Mouse (Mus musculus) heart, embryonic 11.5 days (tissue): ENCODE measurements at regions not wholly inside any gene's neighbourhood (a gene's known extent, or its start where the extent isn't known, plus 50 kb on each side); places are given as distances from the start of the nearest gene placed in this dataset.

Experiments used
- ATAC-seq: fragments of 200-750 bp; cut with Nextera tagmentation; replicated peaks from 2 replicates; pipeline ENCODE4 v1.8.0; 2017; ENCODE audit warnings: moderate library complexity; ENCODE audit not compliant: insufficient number of reproducible peaks, low FRiP score, low TSS enrichment
- H3K27ac ChIP-seq: fragments of 300-500 bp; sonication (generic); 2 replicates; pipeline ENCODE4 v1.5.1; 2014; ENCODE audit warnings: mild to moderate bottlenecking, low read depth, low read length
- H3K27me3 ChIP-seq: fragments of 300-500 bp; sonication (generic); 2 replicates; pipeline ENCODE4 v1.6.1; 2014; ENCODE audit warnings: mild to moderate bottlenecking, low read length, mixed read lengths; ENCODE audit not compliant: control insufficient read depth, insufficient read depth
- H3K36me3 ChIP-seq: fragments of 300-500 bp; sonication (generic); 2 replicates; pipeline ENCODE4 v1.6.1; 2014; ENCODE audit warnings: mild to moderate bottlenecking, low read length, moderate library complexity, mixed read lengths; ENCODE audit not compliant: control insufficient read depth, insufficient read depth
- H3K4me1 ChIP-seq: fragments of 300-500 bp; sonication (generic); 2 replicates; pipeline ENCODE4 v1.6.1; 2014; ENCODE audit warnings: low read length; ENCODE audit not compliant: control insufficient read depth, insufficient read depth
- H3K4me2 ChIP-seq: fragments of 300-500 bp; sonication (generic); 2 replicates; pipeline ENCODE4 v1.6.1; 2014; ENCODE audit warnings: mild to moderate bottlenecking, moderate library complexity
- H3K4me3 ChIP-seq: fragments of 300-500 bp; sonication (generic); 2 replicates; pipeline ENCODE4 v1.5.1; 2014; ENCODE audit warnings: low read depth, low read length
- H3K9ac ChIP-seq: fragments of 300-500 bp; sonication (generic); 2 replicates; pipeline ENCODE4 v1.6.1; 2014; ENCODE audit warnings: mild to moderate bottlenecking, low read depth, low read length, moderate library complexity
- H3K9me3 ChIP-seq: fragments of 300-500 bp; sonication (generic); replicated peaks from 2 replicates; pipeline ENCODE4 v1.6.1; 2016; ENCODE audit warnings: low read length; ENCODE audit not compliant: control insufficient read depth
- WGBS: fragments of 180-500 bp; shearing (Covaris S2); extraction: QIAGEN DNeasy Blood & Tissue Kit; methylation state at CpG from one replicate; pipeline ENCODE4 v1.1.7; 2014; ENCODE audit not compliant: insufficient replicate concordance; 5-methylcytosine and 5-hydroxymethylcytosine counted together

- H3K36me3 ChIP-seq, result no peaks in the 10 kb centered on the region
- H3K27me3 ChIP-seq, result peaks cover 11% of the 10 kb centered on the region; the same call in 1 of the 2 replicates
- H3K4me1 ChIP-seq, result no peaks in the 10 kb centered on the region; the same call in 1 of the 2 replicates
- ATAC-seq, result no peak
- no peak overlapping the region for H3K4me3 ChIP-seq
- no peak overlapping the region for H3K9ac ChIP-seq
- 41% methylated on average over 17 of the region's 17 CpGs for WGBS
- no peak overlapping the region for H3K4me2 ChIP-seq
- H3K27ac ChIP-seq, result no peak overlapping the region
- no peaks in the 10 kb centered on the region; the same call in 1 of the 2 replicates for H3K9me3 ChIP-seq
These were observed 110.0 kb downstream of the Gm26897 start for GRCm38 (mm10) chr5:111843622-111844239.

- H3K9ac ChIP-seq, result no peak overlapping the region
- H3K27ac ChIP-seq, result no peak overlapping the region
- H3K4me2 ChIP-seq, result no peak overlapping the region
- ATAC-seq, result no peak
- H3K4me1 ChIP-seq, result no peaks in the 10 kb centered on the region; the same call in 1 of the 2 replicates
- H3K36me3 ChIP-seq, result no peaks in the 10 kb centered on the region
- no peaks in the 10 kb centered on the region; the same call in 1 of the 2 replicates for H3K9me3 ChIP-seq
- peaks cover 11% of the 10 kb centered on the region; the same call in 1 of the 2 replicates for H3K27me3 ChIP-seq
- H3K4me3 ChIP-seq, result no peak overlapping the region
- 48% methylated on average over 3 of the region's 3 CpGs for WGBS
These were observed 110.8 kb downstream of the Gm26897 start for GRCm38 (mm10) chr5:111844528-111844927.

GRCm38 (mm10) chr5:111848917-111849316 is 115.2 kb downstream of the Gm26897 start:
- 61% methylated on average over 9 of the region's 10 CpGs for WGBS
- H3K4me3 ChIP-seq, result no peak overlapping the region
- peaks cover 3% of the 10 kb centered on the region; the same call in 1 of the 2 replicates for H3K27me3 ChIP-seq
- no peak for ATAC-seq
- peaks cover 8% of the 10 kb centered on the region for H3K4me1 ChIP-seq
- no peaks in the 10 kb centered on the region; the same call in 1 of the 2 replicates for H3K9me3 ChIP-seq
- H3K36me3 ChIP-seq, result no peaks in the 10 kb centered on the region
- H3K27ac ChIP-seq, result no peak overlapping the region
- no peak overlapping the region for H3K9ac ChIP-seq
- no peak overlapping the region for H3K4me2 ChIP-seq

- Histone ChIP-seq H3K27ac (no peak overlapping the region), H3K27me3 (no peaks in the 10 kb centered on the region), H3K4me1 (peaks cover 12% of the 10 kb centered on the region), H3K9me3 (no peaks in the 10 kb centered on the region; the same call in 1 of the 2 replicates), H3K36me3 (no peaks in the 10 kb centered on the region), H3K9ac (no peak overlapping the region), H3K4me2 (no peak overlapping the region), H3K4me3 (no peak overlapping the region)
- no peak for ATAC-seq
- WGBS, result 52% methylated on average over 6 of the region's 6 CpGs
These were observed 119.0 kb downstream of the Gm26897 start for GRCm38 (mm10) chr5:111852682-111853081.

- Histone ChIP-seq H3K36me3 (no peaks in the 10 kb centered on the region), H3K9me3 (no peaks in the 10 kb centered on the region), H3K4me2 (no peak overlapping the region), H3K27me3 (no peaks in the 10 kb centered on the region; the same call in 1 of the 2 replicates), H3K4me3 (no peak overlapping the region), H3K4me1 (peaks cover 14% of the 10 kb centered on the region), H3K9ac (no peak overlapping the region), H3K27ac (no peak overlapping the region)
- WGBS, result 74% methylated on average over 2 of the region's 2 CpGs
- no peak for ATAC-seq
These were observed 121.6 kb downstream of the Gm26897 start for GRCm38 (mm10) chr5:111855366-111855765.

- Histone ChIP-seq H3K4me3 (no peak overlapping the region), H3K4me1 (peaks cover 14% of the 10 kb centered on the region), H3K27ac (no peak overlapping the region), H3K4me2 (no peak overlapping the region), H3K27me3 (no peaks in the 10 kb centered on the region; the same call in 1 of the 2 replicates), H3K9me3 (no peaks in the 10 kb centered on the region), H3K36me3 (no peaks in the 10 kb centered on the region), H3K9ac (no peak overlapping the region)
- ATAC-seq, result no peak
- WGBS, result 79% methylated on average over 7 of the region's 7 CpGs
These were observed 123.5 kb downstream of the Gm26897 start for GRCm38 (mm10) chr5:111857200-111857599.

GRCm38 (mm10) chr5:111860436-111860835 is 126.7 kb downstream of the Gm26897 start:
- Histone ChIP-seq H3K9ac (no peak overlapping the region), H3K4me3 (no peak overlapping the region), H3K9me3 (no peaks in the 10 kb centered on the region), H3K27ac (no peak overlapping the region), H3K4me2 (no peak overlapping the region), H3K27me3 (no peaks in the 10 kb centered on the region; the same call in 1 of the 2 replicates), H3K4me1 (0 out of 2 replicates have a peak, but pooled peaks cover 2% of the 10 kb centered on the region), H3K36me3 (no peaks in the 10 kb centered on the region)
- 91% methylated on average over 1 of the region's 1 CpGs for WGBS
- ATAC-seq, result no peak

- Histone ChIP-seq H3K4me2 (no peak overlapping the region), H3K36me3 (no peaks in the 10 kb centered on the region), H3K27me3 (peaks cover 4% of the 10 kb centered on the region; the same call in 1 of the 2 replicates), H3K4me1 (0 out of 2 replicates have a peak, but pooled peaks cover 2% of the 10 kb centered on the region), H3K27ac (no peak overlapping the region), H3K4me3 (no peak overlapping the region), H3K9me3 (no peaks in the 10 kb centered on the region), H3K9ac (no peak overlapping the region)
- ATAC-seq, result no peak
- WGBS, result 85% methylated on average over 4 of the region's 4 CpGs
These were observed 128.6 kb downstream of the Gm26897 start for GRCm38 (mm10) chr5:111862331-111862730.

- 0 out of 2 replicates have a peak, but pooled peaks have one; percentile 59 for ATAC-seq
- Histone ChIP-seq H3K27ac (no peak overlapping the region), H3K9ac (no peak overlapping the region), H3K9me3 (no peaks in the 10 kb centered on the region), H3K4me1 (no peaks in the 10 kb centered on the region), H3K4me2 (no peak overlapping the region), H3K36me3 (no peaks in the 10 kb centered on the region), H3K4me3 (no peak overlapping the region), H3K27me3 (peaks cover 4% of the 10 kb centered on the region; the same call in 1 of the 2 replicates)
- 43% methylated on average over 7 of the region's 7 CpGs for whole genome bisulfite sequencing
These were observed 130.2 kb downstream of the Gm26897 start for GRCm38 (mm10) chr5:111863922-111864321.
